7 mouse cellular contexts compared by ENCODE assay signal in genomic region chr2:152410971-152411371, GRCm38 (mm10). TPM values are rescaled to one million over a fixed set of nuclear protein-coding genes. Genes with fewer than 3 reads are reported as not detected.
DNase-seq lines count a peak whose midpoint lies in the region; ATAC-seq and TF ChIP-seq lines count a peak whose summit lies in the region.

No protein-coding gene starts in this region.

- peak overlapping the region; percentile 90 for H3K4me3 ChIP-seq in embryonic facial prominence, embryonic 13.5 days
- peak overlapping the region; percentile 97 for H3K4me3 ChIP-seq in heart, embryonic 10.5 days
- peak overlapping the region; percentile 96 for H3K4me3 ChIP-seq in limb, embryonic 14.5 days (replicated peaks; ENCODE audit: low read length)
- H3K4me3 ChIP-seq in midbrain, embryonic 16.5 days (ENCODE audit: low read depth, low read length): peak overlapping the region; percentile 1; the same call in 1 of the 2 replicates
- H3K4me3 ChIP-seq in stomach, postnatal 0 days (ENCODE audit: low read depth, low read length): peak overlapping the region; percentile 96; the same call in 1 of the 2 replicates

- peak; percentile 64 to 66 for DNase-seq in cerebellum, adult 18-20 months
- DNase-seq in heart, embryonic 10.5 days (ENCODE audit: low spot score): peak; percentile 96
- DNase-seq in kidney, adult 9 months: peak; percentile 71
- peak; percentile 94 for DNase-seq in limb, embryonic 14.5 days (ENCODE audit: low spot score)
- DNase-seq in stomach, postnatal 0 days (ENCODE audit: low spot score): peak; percentile 87

- H3K4me1 ChIP-seq in embryonic facial prominence, embryonic 13.5 days: peaks cover 49% of the 10 kb centered on the region
- peaks cover 40% of the 10 kb centered on the region for H3K4me1 ChIP-seq in heart, embryonic 10.5 days
- H3K4me1 ChIP-seq in limb, embryonic 14.5 days (ENCODE audit: control insufficient read depth, insufficient read depth, low read length): peaks cover 24% of the 10 kb centered on the region
- peaks cover 43% of the 10 kb centered on the region for H3K4me1 ChIP-seq in midbrain, embryonic 16.5 days (ENCODE audit: control insufficient read depth, insufficient read depth, low read length)
- H3K4me1 ChIP-seq in stomach, postnatal 0 days (replicated peaks; ENCODE audit: control insufficient read depth, insufficient read depth): peaks cover 3% of the 10 kb centered on the region

- TF ChIP-seq CTCF in stomach, postnatal 0 days (IDR thresholded peaks at IDR 0.05; ENCODE audit: low read depth): no peak

- under 1% methylated on average over 15 of the region's 15 CpGs for WGBS in embryonic facial prominence, embryonic 13.5 days
- WGBS in heart, embryonic 10.5 days: 0% methylated on average over 15 of the region's 15 CpGs
- 0% methylated on average over 14 of the region's 15 CpGs for WGBS in limb, embryonic 14.5 days
- WGBS in midbrain, embryonic 16.5 days: under 1% methylated on average over 15 of the region's 15 CpGs
- 6% methylated on average over 13 of the region's 15 CpGs for WGBS in stomach, postnatal 0 days

- peak overlapping the region; percentile 99 for H3K27ac ChIP-seq in embryonic facial prominence, embryonic 13.5 days
- peak overlapping the region; percentile 100 for H3K27ac ChIP-seq in heart, embryonic 10.5 days
- H3K27ac ChIP-seq in limb, embryonic 14.5 days (replicated peaks; ENCODE audit: low read depth, low read length): peak overlapping the region; percentile 98
- H3K27ac ChIP-seq in midbrain, embryonic 16.5 days (ENCODE audit: low read length): peak overlapping the region; percentile 77
- H3K27ac ChIP-seq in stomach, postnatal 0 days (replicated peaks): peak overlapping the region; percentile 96

- peak overlapping the region; percentile 99 for H3K9ac ChIP-seq in embryonic facial prominence, embryonic 13.5 days
- peak overlapping the region; percentile 26 for H3K9ac ChIP-seq in limb, embryonic 14.5 days (ENCODE audit: low read depth, low read length, severe bottlenecking)
- H3K9ac ChIP-seq in midbrain, embryonic 16.5 days (ENCODE audit: low read depth, low read length): peak overlapping the region; percentile 47
- H3K9ac ChIP-seq in stomach, postnatal 0 days (ENCODE audit: low read length): peak overlapping the region; percentile 50

- TF ChIP-seq EP300 in stomach, postnatal 0 days (optimal IDR thresholded peaks at IDR 0.05): no peak

- peak; percentile 74 for ATAC-seq in embryonic facial prominence, embryonic 13.5 days (ENCODE audit: insufficient number of reproducible peaks, insufficient read depth, low FRiP score, low TSS enrichment, low read depth)
- ATAC-seq in limb, embryonic 14.5 days (ENCODE audit: low FRiP score, low read depth): peak; percentile 76
- peak; percentile 29 for ATAC-seq in midbrain, embryonic 16.5 days
- ATAC-seq in stomach, postnatal 0 days (ENCODE audit: low FRiP score, low TSS enrichment): peak; percentile 66

- no peaks in the 10 kb centered on the region for H3K36me3 ChIP-seq in embryonic facial prominence, embryonic 13.5 days
- peaks cover 3% of the 10 kb centered on the region; the same call in 1 of the 2 replicates for H3K36me3 ChIP-seq in heart, embryonic 10.5 days
- peaks cover 4% of the 10 kb centered on the region; the same call in 1 of the 2 replicates for H3K36me3 ChIP-seq in limb, embryonic 14.5 days (ENCODE audit: control insufficient read depth, insufficient read depth, low read length)
- no peaks in the 10 kb centered on the region for H3K36me3 ChIP-seq in midbrain, embryonic 16.5 days (ENCODE audit: control insufficient read depth, insufficient read depth, low read length)
- no peaks in the 10 kb centered on the region for H3K36me3 ChIP-seq in stomach, postnatal 0 days (ENCODE audit: control insufficient read depth, insufficient read depth, low read length)

- peak overlapping the region; percentile 95 for H3K4me2 ChIP-seq in embryonic facial prominence, embryonic 13.5 days
- peak overlapping the region; percentile 86 for H3K4me2 ChIP-seq in limb, embryonic 14.5 days (replicated peaks; ENCODE audit: low read depth, low read length, severe bottlenecking)
- H3K4me2 ChIP-seq in midbrain, embryonic 16.5 days (ENCODE audit: low read length): peak overlapping the region; percentile 44
- peak overlapping the region; percentile 79 for H3K4me2 ChIP-seq in stomach, postnatal 0 days (replicated peaks; ENCODE audit: low read depth)

- H3K27me3 ChIP-seq in embryonic facial prominence, embryonic 13.5 days: no peaks in the 10 kb centered on the region
- no peaks in the 10 kb centered on the region for H3K27me3 ChIP-seq in heart, embryonic 10.5 days (ENCODE audit: insufficient read depth, poor library complexity, severe bottlenecking)
- no peaks in the 10 kb centered on the region for H3K27me3 ChIP-seq in limb, embryonic 14.5 days (ENCODE audit: control insufficient read depth, insufficient read depth, low read length)
- no peaks in the 10 kb centered on the region for H3K27me3 ChIP-seq in midbrain, embryonic 16.5 days (ENCODE audit: control insufficient read depth, insufficient read depth, low read depth, low read length)
- no peaks in the 10 kb centered on the region for H3K27me3 ChIP-seq in stomach, postnatal 0 days (ENCODE audit: control insufficient read depth, insufficient read depth, low read length)

- 0 out of 2 replicates have a peak, but pooled peaks have one; percentile 23 for TF ChIP-seq POLR2A in limb, embryonic 14.5 days (IDR thresholded peaks at IDR 0.05; ENCODE audit: borderline replicate concordance, extremely low read depth, insufficient read depth, insufficient read length)

- no peaks in the 10 kb centered on the region; the same call in 1 of the 2 replicates for H3K9me3 ChIP-seq in embryonic facial prominence, embryonic 13.5 days
- H3K9me3 ChIP-seq in heart, embryonic 10.5 days: no peaks in the 10 kb centered on the region; the same call in 1 of the 2 replicates
- H3K9me3 ChIP-seq in limb, embryonic 14.5 days (ENCODE audit: control insufficient read depth, low read length): peaks cover 2% of the 10 kb centered on the region; the same call in 1 of the 2 replicates
- no peaks in the 10 kb centered on the region for H3K9me3 ChIP-seq in midbrain, embryonic 16.5 days (replicated peaks; ENCODE audit: control insufficient read depth, low read length, poor library complexity, severe bottlenecking)
- H3K9me3 ChIP-seq in stomach, postnatal 0 days (ENCODE audit: control insufficient read depth, low read length): no peaks in the 10 kb centered on the region

RNA-seq across cellular contexts. Expression of gene Zcchc3, which starts 3.9 kb away (rescaled TPM):
- 44.1 and 47.8 TPM in 2 replicates for polyA plus RNA-seq in embryonic facial prominence, embryonic 13.5 days (2015; fragmentation: Nextera tagmentation; extraction: Ambion mirVana)
- 50.6 and 71.3 TPM in 2 replicates for polyA plus RNA-seq in heart, embryonic 10.5 days (2016; fragmentation: Nextera tagmentation; extraction: Ambion mirVana)
- 33.5 and 35.6 TPM in 2 replicates for polyA plus RNA-seq in limb, embryonic 14.5 days (2012; rRNA removed)
- 38.1 and 47.0 TPM in 2 replicates for polyA plus RNA-seq in limb, embryonic 14.5 days (2014; fragmentation: Nextera tagmentation; extraction: Ambion mirVana)
- 12.6 and 14.7 TPM in 2 replicates for polyA plus RNA-seq in midbrain, embryonic 16.5 days (2015; fragmentation: Nextera tagmentation; extraction: Ambion mirVana)
- polyA plus RNA-seq in stomach, postnatal 0 days (2015; fragmentation: Nextera tagmentation; extraction: Ambion mirVana): 14.8 and 15.6 TPM in 2 replicates

RNA-seq across cellular contexts. Expression of gene 6820408C15Rik, which starts 4.4 kb away (rescaled TPM):
- polyA plus RNA-seq in embryonic facial prominence, embryonic 13.5 days (2015; fragmentation: Nextera tagmentation; extraction: Ambion mirVana): 0.25 and 0.44 TPM in 2 replicates
- polyA plus RNA-seq in heart, embryonic 10.5 days (2016; fragmentation: Nextera tagmentation; extraction: Ambion mirVana): 1.2 and 1.4 TPM in 2 replicates
- 0.28 and 0.41 TPM in 2 replicates for polyA plus RNA-seq in limb, embryonic 14.5 days (2012; rRNA removed)
- 0.18 and 0.30 TPM in 2 replicates for polyA plus RNA-seq in limb, embryonic 14.5 days (2014; fragmentation: Nextera tagmentation; extraction: Ambion mirVana)
- 1.7 and 1.8 TPM in 2 replicates for polyA plus RNA-seq in midbrain, embryonic 16.5 days (2015; fragmentation: Nextera tagmentation; extraction: Ambion mirVana)
- polyA plus RNA-seq in stomach, postnatal 0 days (2015; fragmentation: Nextera tagmentation; extraction: Ambion mirVana): 0.38 TPM in 2 replicates

RNA-seq across cellular contexts. Expression of gene Sox12, which starts 13.1 kb away (rescaled TPM):
- 13.1 and 13.2 TPM in 2 replicates for polyA plus RNA-seq in embryonic facial prominence, embryonic 13.5 days (2015; fragmentation: Nextera tagmentation; extraction: Ambion mirVana)
- 6.7 and 10.5 TPM in 2 replicates for polyA plus RNA-seq in heart, embryonic 10.5 days (2016; fragmentation: Nextera tagmentation; extraction: Ambion mirVana)
- 48.8 and 60.7 TPM in 2 replicates for polyA plus RNA-seq in limb, embryonic 14.5 days (2012; rRNA removed)
- polyA plus RNA-seq in limb, embryonic 14.5 days (2014; fragmentation: Nextera tagmentation; extraction: Ambion mirVana): 13.5 and 17.1 TPM in 2 replicates
- polyA plus RNA-seq in midbrain, embryonic 16.5 days (2015; fragmentation: Nextera tagmentation; extraction: Ambion mirVana): 12.1 and 14.0 TPM in 2 replicates
- polyA plus RNA-seq in stomach, postnatal 0 days (2015; fragmentation: Nextera tagmentation; extraction: Ambion mirVana): 2.7 and 3.0 TPM in 2 replicates

RNA-seq across cellular contexts. Expression of gene Nrsn2, which starts 34.5 kb away (rescaled TPM):
- 2.1 and 2.3 TPM in 2 replicates for polyA plus RNA-seq in embryonic facial prominence, embryonic 13.5 days (2015; fragmentation: Nextera tagmentation; extraction: Ambion mirVana)
- polyA plus RNA-seq in heart, embryonic 10.5 days (2016; fragmentation: Nextera tagmentation; extraction: Ambion mirVana): 3.1 and 3.3 TPM in 2 replicates
- polyA plus RNA-seq in limb, embryonic 14.5 days (2012; rRNA removed): 3.6 and 4.9 TPM in 2 replicates
- 2.5 and 2.7 TPM in 2 replicates for polyA plus RNA-seq in limb, embryonic 14.5 days (2014; fragmentation: Nextera tagmentation; extraction: Ambion mirVana)
- 50.8 and 64.8 TPM in 2 replicates for polyA plus RNA-seq in midbrain, embryonic 16.5 days (2015; fragmentation: Nextera tagmentation; extraction: Ambion mirVana)
- polyA plus RNA-seq in stomach, postnatal 0 days (2015; fragmentation: Nextera tagmentation; extraction: Ambion mirVana): 1.1 and 1.5 TPM in 2 replicates

RNA-seq across cellular contexts. Expression of gene Defb23, which starts 53.4 kb away (rescaled TPM):
- polyA plus RNA-seq in embryonic facial prominence, embryonic 13.5 days (2015; fragmentation: Nextera tagmentation; extraction: Ambion mirVana): not detected in 2 replicates
- polyA plus RNA-seq in heart, embryonic 10.5 days (2016; fragmentation: Nextera tagmentation; extraction: Ambion mirVana): not detected in 2 replicates
- polyA plus RNA-seq in limb, embryonic 14.5 days (2012; rRNA removed): not detected in 2 replicates
- polyA plus RNA-seq in limb, embryonic 14.5 days (2014; fragmentation: Nextera tagmentation; extraction: Ambion mirVana): not detected in 2 replicates
- not detected in 2 replicates for polyA plus RNA-seq in midbrain, embryonic 16.5 days (2015; fragmentation: Nextera tagmentation; extraction: Ambion mirVana)
- polyA plus RNA-seq in stomach, postnatal 0 days (2015; fragmentation: Nextera tagmentation; extraction: Ambion mirVana): not detected in 2 replicates

Comparison
In these comparisons a context has a peak if more than half of its experiments do, and no peak if none do; other contexts are left out.
1. Peak in every context shown above with its lines: DNase-seq, ATAC-seq, H3K4me3 ChIP-seq and H3K27ac ChIP-seq.
2. H3K4me2 ChIP-seq: peak in every context shown above with its lines; median percentile 95 in embryonic facial prominence, embryonic 13.5 days; 86 in limb, embryonic 14.5 days; 79 in stomach, postnatal 0 days; 44 in midbrain, embryonic 16.5 days.
3. H3K4me3 ChIP-seq: peak in every context shown above with its lines; median percentile 97 in heart, embryonic 10.5 days; 96 in limb, embryonic 14.5 days; 96 in stomach, postnatal 0 days; 90 in embryonic facial prominence, embryonic 13.5 days; 1 in midbrain, embryonic 16.5 days.
4. H3K9ac ChIP-seq: peak in every context shown above with its lines; median percentile 99 in embryonic facial prominence, embryonic 13.5 days; 50 in stomach, postnatal 0 days; 47 in midbrain, embryonic 16.5 days; 26 in limb, embryonic 14.5 days.